Mouse (Mus musculus) layer of hippocampus, postnatal 36 days (tissue): Measurements from ENCODE around the gene Bbs1. TPM values are rescaled to one million over a fixed set of nuclear protein-coding genes. Genes with fewer than 3 reads are reported as not detected.

ENCODE experiments used
- total RNA-seq, 2 experiments: library from RNA; stranded (reverse); gene quantifications; 2 replicates each; pipeline ENCODE4 v1.2.3; 2021

The Bbs1 gene
- total RNA-seq, 2 experiments from 2014 or later, result 38.3 to 41.7 TPM

Other genes with a start within 250 kb of the Bbs1 start
- gene Gm960, start 208.0 kb downstream of the Bbs1 start, total RNA-seq, result 1 to 10 TPM; 1.4 to 1.7 TPM
- 100 to 1,000 TPM; 575 to 585 TPM for gene Sptbn2, start 195.5 kb downstream of the Bbs1 start, total RNA-seq
- 10 to 100 TPM; 17.4 to 20.2 TPM for gene Rbm4b, start 150.1 kb downstream of the Bbs1 start, total RNA-seq
- 10 to 100 TPM; 88.2 to 89.6 TPM for gene Rbm4, start 112.7 kb downstream of the Bbs1 start, total RNA-seq
- 10 to 100 TPM; 17.3 to 19.8 TPM for gene Gm21992, start 95.0 kb downstream of the Bbs1 start, total RNA-seq
- 10 to 100 TPM; 56.3 to 62.7 TPM for gene Rbm14, start 95.0 kb downstream of the Bbs1 start, total RNA-seq
- 10 to 100 TPM; 36.6 to 37.1 TPM for gene Ccs, start 67.3 kb downstream of the Bbs1 start, total RNA-seq
- gene Ccdc87, start 67.3 kb downstream of the Bbs1 start, total RNA-seq, result 1 to 10 TPM; 1.6 to 2.0 TPM
- 100 to 1,000 TPM; 102 to 112 TPM for gene Ctsf, start 51.5 kb downstream of the Bbs1 start, total RNA-seq
- gene Actn3, start 28.7 kb downstream of the Bbs1 start, total RNA-seq, result 1 to 10 TPM in 1 of 2 experiments, under 1 TPM in 1; 0.87 to 1.4 TPM
- 10 to 100 TPM; 26.4 to 27.1 TPM for gene Zdhhc24, start 28.0 kb downstream of the Bbs1 start, total RNA-seq
- gene Dpp3, start 21.7 kb upstream of the Bbs1 start, total RNA-seq, result 10 to 100 TPM; 39.0 to 41.6 TPM
- gene Peli3, start 36.5 kb upstream of the Bbs1 start, total RNA-seq, result 10 to 100 TPM; 19.5 to 24.4 TPM
- gene Mrpl11, start 55.5 kb upstream of the Bbs1 start, total RNA-seq, result 10 to 100 TPM; 56.7 to 61.6 TPM
- 1 to 10 TPM; 4.8 to 6.4 TPM for gene Npas4, start 83.7 kb upstream of the Bbs1 start, total RNA-seq
- 10 to 100 TPM; 15.2 to 15.3 TPM for gene Slc29a2, start 117.2 kb upstream of the Bbs1 start, total RNA-seq
- 100 to 1,000 TPM; 110 to 126 TPM for gene B4gat1, start 132.2 kb upstream of the Bbs1 start, total RNA-seq
- gene AC124502.3, start 132.3 kb upstream of the Bbs1 start, total RNA-seq, result 1 to 10 TPM; 4.5 to 5.0 TPM
- 10 to 100 TPM; 20.2 to 20.8 TPM for gene Brms1, start 134.7 kb upstream of the Bbs1 start, total RNA-seq
- 100 to 1,000 TPM; 111 to 113 TPM for gene Rin1, start 143.9 kb upstream of the Bbs1 start, total RNA-seq
- 1 to 10 TPM; 2.4 to 3.9 TPM for gene Cd248, start 161.4 kb upstream of the Bbs1 start, total RNA-seq
- gene Tmem151a, start 178.9 kb upstream of the Bbs1 start, total RNA-seq, result 100 to 1,000 TPM; 116 to 117 TPM
- 10 to 100 TPM; 21.1 to 21.5 TPM for gene Yif1a, start 181.9 kb upstream of the Bbs1 start, total RNA-seq
- gene Cnih2, start 191.9 kb upstream of the Bbs1 start, total RNA-seq, result 100 to 1,000 TPM; 673 to 729 TPM
- gene Rab1b, start 200.4 kb upstream of the Bbs1 start, total RNA-seq, result 100 to 1,000 TPM; 162 to 163 TPM
- 100 to 1,000 TPM; 224 to 226 TPM for gene Klc2, start 211.9 kb upstream of the Bbs1 start, total RNA-seq